Mouse (Mus musculus): ENCODE measurements around the gene Zfp143.
"Not testable (repeated sequence)": the region's sequence is repeated elsewhere in the genome, so short reads cannot be mapped to it uniquely, and the experiment has no call there.

Zfp143 gene

DNA sequence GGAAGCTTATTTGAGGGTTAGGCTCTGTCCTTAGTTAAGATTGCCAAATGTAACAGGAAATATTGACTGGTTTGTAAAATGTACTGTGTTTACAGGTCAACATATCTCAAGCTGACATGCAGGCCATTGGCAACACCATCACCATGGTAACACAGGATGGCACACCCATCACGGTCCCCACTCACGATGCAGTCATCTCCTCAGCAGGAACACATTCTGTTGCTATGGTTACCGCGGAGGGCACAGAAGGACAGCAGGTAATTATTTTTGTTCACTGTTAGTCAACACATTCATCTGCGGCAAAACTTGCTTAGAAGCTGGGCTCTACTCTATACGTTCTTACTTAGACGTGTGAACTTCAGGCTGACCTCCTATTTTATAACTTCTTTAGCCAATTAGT, 30.7 kb downstream of the Zfp143 start:
- in situ Hi-C loops (cut with MboI, MseI): no loop called here

DNA sequence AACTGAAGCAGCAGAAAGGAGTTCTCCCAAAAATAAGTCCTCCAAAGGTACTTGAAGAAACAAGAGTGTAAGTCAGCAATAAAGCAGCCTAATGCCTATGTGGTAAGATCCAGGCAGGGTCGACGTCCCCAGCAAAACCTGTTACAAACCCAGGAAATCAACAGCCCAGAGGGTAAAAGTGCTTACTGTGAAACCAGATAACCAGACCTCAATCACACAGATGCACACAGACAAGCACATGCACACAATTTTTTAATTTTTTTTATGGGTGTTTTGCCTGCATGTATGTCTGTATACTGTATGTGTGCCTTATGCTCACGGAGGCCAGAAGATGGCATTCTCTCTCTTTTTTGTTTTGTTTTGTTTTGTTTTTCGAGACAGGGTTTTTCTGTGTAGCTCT, 35.3 kb downstream of the Zfp143 start:
- in situ Hi-C loops (cut with MboI, MseI): loop anchor here (5.0 kb wide), 1 partner anchor 36 kb away; no protein-coding TSS in a partner anchor

DNA sequence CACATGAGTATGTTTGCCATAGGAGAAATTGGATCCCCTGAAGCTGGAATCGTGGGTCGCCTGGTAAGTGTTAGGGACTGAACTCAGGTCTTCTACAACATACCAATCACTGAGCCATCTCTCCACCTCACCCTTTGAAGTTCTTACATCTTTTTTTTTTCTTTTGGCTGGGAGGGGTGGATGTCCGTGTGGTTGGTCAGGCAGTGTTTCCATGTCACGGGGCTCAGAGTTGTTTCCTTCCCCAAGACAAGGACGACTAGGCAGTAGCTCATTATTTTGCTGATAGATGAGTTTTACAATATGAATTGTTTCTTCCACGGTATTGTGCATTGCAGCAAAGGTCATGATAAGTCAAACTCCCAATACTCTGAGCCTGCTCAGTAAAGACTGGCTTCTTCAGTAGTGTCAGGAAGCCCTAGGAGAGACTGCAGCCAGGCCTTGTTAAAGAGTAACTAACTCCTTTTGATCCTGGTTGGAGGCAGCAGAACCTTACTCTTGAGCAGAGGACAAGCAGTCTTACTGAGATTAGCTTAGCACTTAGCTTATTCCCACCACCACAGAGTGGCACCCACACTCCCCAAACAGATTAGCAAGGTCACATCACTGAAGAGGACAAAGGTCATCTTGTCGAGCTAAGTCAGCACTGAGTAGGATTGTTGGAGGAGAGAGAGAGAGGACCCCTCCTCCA, 36.2 kb downstream of the Zfp143 start:
- in situ Hi-C loops (cut with MboI, MseI): loop anchor here (5.0 kb wide), 1 partner anchor 35 kb away; no protein-coding TSS in a partner anchor

DNA sequence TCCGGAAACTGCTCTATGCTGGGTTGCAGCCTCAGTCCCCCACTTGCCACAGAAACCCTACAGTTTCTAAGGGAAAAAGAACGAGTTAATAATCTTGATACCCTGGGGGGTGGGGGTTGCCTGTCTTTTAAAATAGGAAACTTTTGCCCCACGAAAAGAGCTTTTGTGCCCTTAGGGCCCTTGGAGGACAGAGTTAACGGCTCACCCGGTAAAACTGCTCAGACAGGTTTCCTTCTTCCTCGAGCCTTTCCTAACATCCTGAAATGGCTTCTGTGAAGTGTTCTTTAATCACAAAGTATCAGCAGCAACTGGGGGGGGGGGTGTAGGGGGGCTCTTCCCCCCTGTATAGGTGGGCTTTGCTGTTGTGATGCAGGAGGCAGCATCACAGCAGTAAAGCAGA, 39.8 kb downstream of the Zfp143 start:
- in situ Hi-C loops (cut with MboI, MseI): no loop called here

DNA sequence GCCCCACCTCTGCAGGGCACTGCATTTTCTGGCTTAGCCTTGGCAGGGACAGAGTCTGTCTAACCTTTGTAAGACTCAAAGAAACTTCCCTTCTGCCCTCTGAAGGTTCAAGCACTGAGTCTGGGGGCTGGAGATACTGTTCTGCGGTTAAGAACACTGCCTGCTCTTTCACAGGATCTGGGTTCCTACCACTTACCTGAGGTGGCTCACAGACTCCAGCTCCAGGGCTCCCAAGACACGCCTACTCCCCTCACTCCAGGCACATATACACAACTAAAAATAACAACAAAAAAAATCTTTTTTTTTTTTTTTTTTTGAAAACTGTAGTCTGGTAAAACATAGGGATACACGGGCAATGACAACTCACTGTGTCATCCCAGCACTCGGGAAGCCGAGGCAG, 40.2 kb downstream of the Zfp143 start:
- in situ Hi-C loops (cut with MboI, MseI): no loop called here

DNA sequence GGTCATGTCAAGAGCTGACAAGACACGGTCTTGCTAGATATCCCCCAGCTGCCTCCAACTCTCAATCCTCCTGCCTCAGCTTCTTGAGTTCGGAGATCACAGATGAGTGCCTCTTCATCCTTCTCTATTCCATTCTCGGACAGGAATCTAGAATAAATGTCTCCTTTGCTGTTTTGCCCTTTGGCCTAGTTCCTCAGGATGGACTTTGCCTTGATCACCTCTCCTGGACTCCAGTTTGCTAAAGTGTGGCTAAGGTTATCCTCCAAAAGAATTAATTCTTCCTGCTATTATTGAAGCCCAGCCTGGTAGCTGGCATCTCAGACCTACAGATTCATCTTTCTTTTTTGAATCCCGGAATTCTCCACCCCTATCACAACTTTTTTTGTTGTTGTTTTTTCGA, 44.0 kb downstream of the Zfp143 start:
- in situ Hi-C loops (cut with MboI, MseI): no loop called here

DNA sequence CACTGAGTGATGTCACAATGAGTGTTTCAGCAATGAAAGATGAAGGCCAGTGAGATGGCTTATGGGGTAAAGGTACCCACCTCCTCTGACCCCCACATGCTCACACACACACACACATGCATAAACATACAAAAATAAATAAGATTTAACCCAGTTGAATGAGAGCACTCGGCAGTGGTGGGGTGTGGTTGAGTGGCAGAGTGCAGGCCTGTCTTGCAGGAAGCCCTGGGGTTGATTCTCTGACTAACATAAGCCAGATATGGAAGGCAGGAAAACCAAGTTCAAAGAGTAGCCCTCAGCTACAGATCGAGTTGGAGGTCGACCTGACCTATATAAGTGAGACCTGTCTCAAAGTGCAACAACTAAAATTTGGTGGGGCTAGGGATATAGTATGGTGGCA, 45.6 kb downstream of the Zfp143 start:
- in situ Hi-C loops (cut with MboI, MseI): no loop called here

DNA sequence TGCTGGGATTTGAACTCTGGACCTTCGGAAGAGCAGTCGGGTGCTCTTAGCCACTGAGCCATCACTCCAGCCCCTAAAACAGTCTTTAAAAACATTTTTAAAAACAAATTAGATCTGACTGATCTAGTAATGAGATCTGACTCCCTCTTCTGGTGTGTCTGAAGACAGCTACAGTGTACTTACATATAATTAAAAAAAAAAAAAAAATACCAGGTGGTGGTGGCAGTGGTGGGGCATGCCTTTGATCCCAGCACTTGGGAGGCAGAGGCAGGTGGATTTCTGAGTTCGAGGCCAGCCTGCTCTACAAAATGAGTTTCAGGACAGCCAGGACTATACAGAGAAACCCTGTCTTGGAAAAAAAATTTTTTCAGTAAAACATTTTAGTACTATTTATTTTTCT, 47.5 kb downstream of the Zfp143 start:
- in situ Hi-C loops (cut with MboI, MseI): not testable (repeated sequence)

DNA sequence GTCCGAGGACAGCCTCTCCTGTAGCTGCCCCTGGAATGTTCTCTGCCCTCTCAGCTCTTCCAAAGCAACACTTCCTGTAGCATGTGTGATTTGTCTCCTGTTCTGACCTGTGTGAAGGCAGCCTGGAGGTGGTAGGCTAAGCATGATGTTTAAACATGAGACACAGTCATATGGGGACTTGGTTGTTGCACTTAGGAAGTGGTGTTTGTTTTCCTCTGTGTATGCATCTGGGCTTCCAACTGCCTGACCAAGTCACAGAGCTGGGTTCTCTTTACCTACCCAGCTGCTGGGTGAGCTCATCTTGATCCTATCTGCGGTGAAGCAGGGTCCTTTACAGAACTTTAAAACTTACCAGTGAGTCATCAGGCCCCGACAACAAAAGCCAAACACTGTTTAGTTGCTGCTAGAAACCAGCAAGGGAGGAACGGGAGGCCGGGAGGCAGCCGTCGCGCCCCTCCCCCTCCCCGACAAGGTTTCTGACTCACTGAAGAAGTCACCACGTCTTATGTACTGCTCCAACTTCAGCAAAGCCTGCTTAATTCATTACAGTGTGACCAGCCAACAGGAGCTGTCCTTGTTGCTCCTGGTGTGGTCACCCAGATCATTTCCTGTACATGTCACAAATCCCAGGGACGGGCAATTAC, 48.1 kb downstream of the Zfp143 start:
- in situ Hi-C loops (cut with MboI, MseI): no loop called here

DNA sequence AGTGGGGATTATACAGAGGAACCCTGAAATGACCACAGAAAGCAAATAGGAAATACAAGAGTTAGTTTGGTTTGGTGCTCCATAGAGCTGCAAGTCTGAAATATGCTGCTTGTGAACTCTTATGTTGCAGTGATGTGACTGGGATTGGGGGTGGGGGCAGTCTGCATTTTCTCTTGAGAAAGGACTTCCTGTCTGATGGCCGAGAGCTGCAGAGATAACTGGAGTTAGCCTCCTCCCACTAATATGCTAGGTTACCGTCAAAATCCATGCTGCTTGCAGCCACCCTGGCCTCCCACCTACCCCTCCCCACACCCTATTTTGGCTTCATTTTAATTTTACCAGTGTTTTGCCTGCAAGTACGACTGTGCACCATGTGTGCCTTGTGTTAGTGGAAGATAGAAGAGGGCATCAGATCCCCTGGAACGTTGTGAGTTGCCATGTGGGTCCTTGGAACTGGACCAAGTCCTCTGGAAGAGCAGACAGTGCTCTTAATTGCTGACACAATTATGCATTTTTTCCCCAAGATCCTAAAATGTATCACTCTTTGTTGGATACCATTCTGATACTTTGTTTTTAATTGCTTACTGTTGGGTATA, 49.1 kb downstream of the Zfp143 start:
- in situ Hi-C loops (cut with MboI, MseI): no loop called here

DNA sequence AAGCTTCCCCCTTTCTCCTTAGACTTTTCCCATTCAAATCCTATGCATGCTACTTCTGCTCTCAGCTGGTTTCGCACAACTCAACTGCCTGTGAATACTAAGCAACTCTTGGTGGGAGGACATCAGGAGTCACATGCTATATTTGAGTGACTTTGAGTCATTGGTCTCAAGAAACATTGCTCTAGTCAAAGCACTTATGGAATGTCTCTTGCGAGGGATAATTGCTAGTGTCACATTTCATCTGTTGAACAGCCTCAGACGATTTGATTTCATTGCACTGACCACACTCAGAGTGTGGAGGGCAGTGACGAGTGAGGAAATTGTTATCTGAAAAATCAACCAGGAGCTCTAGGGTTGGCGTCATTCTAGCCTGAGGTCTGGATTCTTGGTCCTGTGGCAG, 53.7 kb downstream of the Zfp143 start:
- in situ Hi-C loops (cut with MboI, MseI): no loop called here

DNA sequence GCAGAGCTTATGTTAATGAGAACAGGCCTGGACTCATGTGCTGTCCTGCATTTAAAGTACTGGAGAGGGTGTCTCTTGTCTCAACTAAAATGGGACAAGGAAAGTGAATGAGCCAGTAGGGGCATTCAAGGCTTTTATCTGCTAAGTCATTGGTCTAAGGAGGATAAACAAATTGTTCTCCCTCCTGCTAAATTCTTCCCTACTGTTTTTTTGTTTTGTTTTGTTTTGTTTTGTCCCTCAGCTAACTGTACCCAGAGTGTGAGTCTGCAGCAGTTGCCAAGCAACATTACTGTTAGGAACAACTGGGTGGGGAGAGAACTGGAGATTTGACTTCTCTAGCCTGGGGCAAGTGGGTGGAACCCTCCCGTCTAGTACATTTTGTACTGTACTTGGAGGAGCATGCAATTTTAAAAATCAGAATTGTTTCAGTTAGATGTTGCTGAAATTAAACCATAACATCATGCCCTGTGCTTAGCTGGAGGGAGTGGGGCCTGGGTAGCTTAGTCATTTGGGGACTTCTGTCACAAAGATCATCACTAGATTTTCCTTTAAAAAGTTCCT, 55.8 kb downstream of the Zfp143 start:
- in situ Hi-C loops (cut with MboI, MseI): no loop called here

DNA sequence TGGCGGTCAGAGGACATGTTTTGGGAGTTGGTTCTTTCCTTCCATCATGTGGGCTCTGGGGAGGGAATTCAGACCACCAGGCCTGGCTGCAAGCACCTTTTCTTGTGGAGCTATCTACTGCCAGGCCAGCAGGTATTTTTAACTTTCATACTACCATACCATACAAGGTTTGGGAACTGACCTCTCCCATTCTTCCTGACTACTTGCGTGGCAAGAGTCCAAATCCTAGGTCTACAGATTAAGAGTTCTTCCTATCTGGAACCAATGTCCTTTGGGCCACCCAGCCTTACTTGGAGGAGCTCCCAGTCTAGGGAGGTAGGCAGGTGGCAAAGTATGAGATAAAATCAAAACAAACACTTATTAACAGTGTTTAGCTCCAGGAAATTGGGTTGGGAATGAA, 57.4 kb downstream of the Zfp143 start:
- in situ Hi-C loops (cut with MboI, MseI): no loop called here

DNA sequence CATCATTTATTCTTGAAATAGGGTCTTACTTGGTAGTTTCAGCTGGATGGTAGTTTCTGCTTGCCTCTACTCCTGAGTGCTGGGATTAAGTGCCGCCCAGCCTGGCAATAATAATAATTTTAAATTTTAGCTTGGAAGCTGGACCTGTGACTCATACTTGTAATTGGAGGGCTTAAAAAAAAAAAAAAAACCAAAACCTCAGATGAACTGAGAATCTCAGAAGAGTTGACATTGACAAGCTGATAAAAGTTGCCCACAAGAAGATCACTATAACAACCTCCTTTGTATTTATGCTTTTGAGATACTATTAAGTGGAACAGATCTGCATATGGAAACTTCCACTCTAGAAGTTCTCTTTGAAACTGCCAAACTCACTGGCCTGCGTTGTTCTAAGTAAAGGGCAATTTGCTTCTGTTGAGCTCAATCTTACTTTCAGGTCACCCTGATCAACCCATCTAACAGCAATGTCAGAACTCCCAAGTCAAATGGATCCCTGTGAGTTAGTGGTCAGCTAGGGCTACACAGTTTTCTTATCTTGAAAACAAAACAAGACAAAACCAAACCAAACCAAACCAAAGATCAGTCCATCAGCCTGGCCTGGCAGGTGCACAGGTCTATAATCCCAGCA, 59.3 kb downstream of the Zfp143 start:
- in situ Hi-C loops (cut with MboI, MseI): no loop called here

DNA sequence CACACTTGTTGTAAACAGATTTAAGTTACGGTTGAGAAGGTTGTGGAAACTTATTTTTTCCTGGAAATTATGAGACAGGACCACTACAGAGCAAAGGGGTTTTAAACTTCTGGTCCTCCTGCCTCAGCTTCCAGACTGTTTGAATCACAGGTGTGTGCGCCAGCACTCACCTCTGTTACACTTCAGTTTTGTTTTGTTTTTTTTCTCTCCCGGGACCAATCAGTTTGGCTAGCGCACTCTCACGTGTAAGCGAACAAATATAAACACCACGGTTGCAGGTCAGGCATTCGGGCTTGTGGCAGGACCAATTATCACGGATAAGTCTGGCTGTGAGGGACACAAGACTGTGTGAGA, 60.1 kb downstream of the Zfp143 start:
- in situ Hi-C loops (cut with MboI, MseI): no loop called here

DNA sequence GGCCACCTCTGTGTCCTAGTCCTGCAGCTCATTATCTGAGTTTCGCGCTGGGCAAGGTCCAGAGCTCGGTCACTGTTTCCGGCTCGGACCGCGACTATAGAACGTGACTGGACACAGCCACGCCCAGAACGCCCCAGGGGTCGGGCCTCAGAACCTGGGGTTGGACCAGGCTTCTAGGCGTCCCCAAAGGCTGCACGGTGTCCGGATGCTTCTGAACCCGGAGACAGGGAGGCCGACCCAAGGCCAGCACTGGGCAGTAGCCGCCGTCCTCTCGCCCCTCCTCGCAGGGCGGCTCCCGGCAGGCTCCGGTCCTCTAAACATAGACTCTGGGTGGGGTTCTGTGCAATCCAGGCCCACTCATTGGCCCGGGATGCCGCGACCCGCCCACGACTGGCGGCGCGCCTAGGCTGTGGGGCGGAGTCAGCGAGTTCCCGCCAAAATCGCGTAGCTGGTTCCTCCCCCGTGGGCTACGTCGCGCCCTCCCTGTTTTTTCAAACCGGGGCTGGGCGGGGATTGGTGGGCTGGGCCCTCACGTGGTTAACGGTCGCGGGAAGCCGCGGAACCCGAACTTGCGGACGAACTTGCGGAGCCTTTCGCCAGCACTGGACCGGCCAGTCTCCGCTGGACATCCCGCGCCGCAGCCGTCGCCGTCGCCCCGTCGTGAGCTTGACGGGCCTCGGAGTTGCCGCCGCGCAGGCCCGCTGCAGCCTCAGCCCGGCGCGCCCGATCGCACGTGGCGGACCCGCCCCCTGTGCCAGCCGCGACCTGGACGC, 60.7 kb downstream of the Zfp143 start, which contains the start of gene Wee1:
TSS of gene Wee1 (plus strand) at position 531 of the 773 bp plus-strand sequence.
- in situ Hi-C loops (cut with MboI, MseI): no loop called here

DNA sequence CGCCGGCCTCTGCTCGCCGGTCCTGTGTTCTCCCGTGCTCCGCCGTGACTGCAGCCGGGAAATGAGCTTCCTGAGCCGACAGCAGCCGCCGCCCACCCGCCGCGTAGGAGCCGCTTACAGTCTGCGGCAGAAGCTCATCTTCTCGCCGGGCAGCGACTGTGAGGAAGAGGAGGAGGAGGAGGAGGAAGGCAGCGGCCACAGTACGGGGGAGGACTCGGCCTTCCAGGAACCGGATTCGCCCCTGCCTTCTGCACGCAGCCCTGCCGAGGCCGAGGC, 61.2 kb downstream of the Zfp143 start:
- in situ Hi-C loops (cut with MboI, MseI): no loop called here

DNA sequence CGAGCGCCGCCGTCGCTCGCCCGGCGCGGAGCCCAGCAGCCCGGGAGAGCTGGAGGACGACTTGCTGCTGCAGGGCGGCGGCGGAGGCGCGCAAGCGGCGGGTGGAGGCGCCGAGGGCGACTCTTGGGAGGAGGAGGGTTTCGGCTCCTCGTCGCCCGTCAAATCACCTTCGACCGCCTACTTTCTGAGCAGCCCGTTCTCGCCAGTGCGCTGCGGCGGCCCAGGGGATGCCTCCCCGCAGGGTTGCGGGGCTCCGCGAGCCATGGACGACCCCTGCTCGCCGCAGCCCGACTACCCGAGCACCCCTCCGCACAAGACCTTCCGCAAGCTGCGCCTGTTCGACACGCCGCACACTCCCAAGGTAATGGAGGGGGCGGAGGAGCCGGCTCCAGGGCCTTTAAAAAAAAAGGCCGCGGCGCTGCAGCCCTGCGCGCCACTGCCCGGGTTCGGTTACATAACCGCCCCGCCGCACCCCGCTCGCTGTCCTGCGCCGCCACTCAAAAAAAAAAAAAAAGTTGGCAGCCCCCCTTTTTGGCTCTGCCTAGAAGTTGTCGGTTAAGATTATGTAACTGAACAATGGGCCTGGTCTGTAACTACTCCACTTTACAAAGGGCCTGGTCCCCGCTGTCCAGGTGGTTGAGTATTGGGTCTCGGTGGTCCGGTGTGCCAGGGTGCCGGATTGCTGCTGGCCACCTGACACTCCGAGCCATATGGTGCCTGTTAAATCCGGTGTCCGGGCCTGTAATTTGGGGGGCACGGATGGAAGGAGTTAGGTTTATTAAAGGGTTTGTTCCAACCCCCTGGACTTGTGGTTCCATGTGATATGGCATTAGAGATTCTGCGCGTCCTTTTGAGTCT, 61.8 kb downstream of the Zfp143 start:
- in situ Hi-C loops (cut with MboI, MseI): no loop called here

DNA sequence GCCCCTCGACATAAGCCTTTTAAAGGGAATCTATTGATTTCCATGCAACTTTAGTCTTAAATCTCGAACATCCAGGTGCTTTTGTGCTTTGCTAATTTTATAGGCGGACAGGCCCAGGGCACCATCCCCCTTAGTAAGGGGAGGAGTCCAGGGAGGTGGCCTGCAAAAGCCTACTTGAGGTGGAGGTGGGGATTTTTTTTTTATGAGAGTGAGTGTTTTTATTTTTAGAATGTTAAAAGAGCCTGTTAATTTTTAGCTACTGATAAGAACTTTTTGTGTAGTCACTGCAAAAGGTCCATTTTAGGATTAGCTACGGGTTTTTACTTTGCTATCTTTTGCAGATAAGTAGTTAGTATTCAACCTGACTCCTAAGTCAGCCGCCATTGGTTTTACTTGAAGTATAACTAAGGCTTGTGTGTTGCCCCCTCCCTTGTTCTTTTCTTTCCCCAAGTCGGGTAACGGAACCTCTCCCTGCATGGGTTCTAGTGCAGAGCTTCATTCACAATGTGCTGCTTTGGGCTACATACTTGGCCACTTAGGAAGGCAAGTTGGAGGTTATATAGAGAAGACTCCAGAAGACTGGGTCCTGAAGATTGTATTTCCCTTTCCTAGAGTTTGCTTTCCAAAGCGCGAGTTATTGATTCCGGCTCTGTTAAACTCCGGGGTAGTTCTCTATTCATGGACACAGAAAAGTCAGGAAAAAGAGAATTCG, 63.0 kb downstream of the Zfp143 start:
- in situ Hi-C loops (cut with MboI, MseI): no loop called here

DNA sequence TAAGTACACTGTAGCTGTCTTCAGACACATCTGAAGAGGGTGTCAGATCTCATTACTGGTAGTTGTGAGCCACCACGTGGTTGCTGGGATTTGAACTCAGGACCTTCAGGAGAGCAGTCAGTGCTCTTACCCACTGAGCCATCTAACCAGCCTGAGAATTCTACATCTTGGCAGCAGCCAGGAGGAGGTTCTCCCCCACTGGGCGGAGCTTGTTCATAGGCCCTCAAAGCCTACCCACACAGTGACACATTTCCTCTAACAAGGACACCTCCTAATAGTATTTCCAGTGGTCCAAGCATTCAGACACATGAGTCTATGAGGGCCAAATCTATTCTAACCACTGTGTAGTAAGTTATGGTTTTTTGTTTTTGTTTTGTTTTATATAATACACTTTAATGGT, 67.5 kb downstream of the Zfp143 start:
- in situ Hi-C loops (cut with MboI, MseI): loop anchor here (25.0 kb wide), 1 partner anchor 91 kb away; no protein-coding TSS in a partner anchor

Measured in T-helper 2 cell (primary cell).